Comparison of ENCODE assay signal across 28 mouse cellular contexts in the genomic region with DNA sequence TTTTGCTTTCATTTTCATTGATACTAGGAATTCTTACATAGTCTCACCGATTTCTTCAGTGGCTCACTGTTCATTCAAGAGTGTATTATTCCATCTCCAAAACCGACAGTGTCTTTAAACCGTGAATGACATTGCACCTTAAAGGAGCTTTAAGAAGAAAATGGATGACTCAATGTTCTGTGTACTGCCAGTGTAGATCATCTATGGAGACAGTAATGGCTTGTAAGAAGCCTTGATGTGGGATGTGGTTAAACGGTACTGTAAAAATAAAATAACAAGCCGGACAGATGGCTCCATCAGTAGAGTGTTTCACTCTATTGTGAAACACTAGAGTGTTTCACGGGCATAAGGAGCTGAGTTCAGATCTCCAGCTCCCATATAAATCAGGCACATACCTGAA. TPM values are rescaled to one million over a fixed set of nuclear protein-coding genes. Genes with fewer than 3 reads are reported as not detected.
A peak's percentile ranks its signal among the peaks of the same experiment; 100 is the strongest.
DNase-seq lines count a peak whose midpoint lies in the region; ATAC-seq and TF ChIP-seq lines count a peak whose summit lies in the region.
"Had no signal": no experiment of that assay in that cellular context is flagged by ENCODE, and none has a peak within 500 bp of the region (broad histone marks: within the 10 kb centered on the region; RNA-seq: fewer than 3 reads in every experiment).

No protein-coding gene starts in this region.

- no peak overlapping the region for H3K4me3 ChIP-seq in myocyte
- no peak overlapping the region for H3K4me3 ChIP-seq in kidney, adult 2 months (ENCODE audit: insufficient read depth, low read depth, low read length)
- H3K4me3 ChIP-seq: embryonic facial prominence, embryonic 12.5 days; embryonic facial prominence, embryonic 15.5 days; gastrocnemius, adult 2 months; heart, adult 2 months; heart, embryonic 10.5 days; heart, embryonic 13.5 days; intestine, embryonic 15.5 days had no signal

- H3K36me3 ChIP-seq in myocyte (ENCODE audit: control insufficient read depth, insufficient read depth), result no peaks in the 10 kb centered on the region
- H3K36me3 ChIP-seq in kidney, adult 2 months (ENCODE audit: control insufficient read depth, insufficient read depth, low read length), result no peaks in the 10 kb centered on the region
- H3K36me3 ChIP-seq: embryonic facial prominence, embryonic 12.5 days; embryonic facial prominence, embryonic 15.5 days; heart, embryonic 10.5 days; heart, embryonic 13.5 days; intestine, embryonic 15.5 days had no signal

- no peaks in the 10 kb centered on the region for H3K27me3 ChIP-seq in myocyte (ENCODE audit: control insufficient read depth, insufficient read depth, insufficient read length)
- no peaks in the 10 kb centered on the region for H3K27me3 ChIP-seq in kidney, adult 2 months (replicated peaks; ENCODE audit: control insufficient read depth, insufficient read depth, low read length)
- H3K27me3 ChIP-seq: embryonic facial prominence, embryonic 12.5 days; embryonic facial prominence, embryonic 15.5 days; intestine, embryonic 15.5 days had no signal

- peak; percentile 21 for DNase-seq in 416B (ENCODE audit: low read depth)
- DNase-seq in induced T-regulatory cell, adult 2 months (ENCODE audit: low read depth), result peak; percentile 29
- no peak for DNase-seq in layer of hippocampus, adult 18-20 months (ENCODE audit: low spot score in 2 of 2)
- no peak for DNase-seq in kidney, adult 2 months
- DNase-seq in yolk sac, embryonic 10.5 days (ENCODE audit: low spot score), result no peak
- DNase-seq: adrenal gland, postnatal 10 days; adrenal gland, postnatal 36 days; B cell, adult 2 months; cerebellum, adult 11 months; cerebellum, adult 2 months; cerebellum, adult 9-11 months; cerebellum, postnatal 25 days; forebrain, postnatal 0 days; gastrocnemius, adult 2 months; gastrocnemius, postnatal 14 days; heart, adult 2 months; kidney, adult 11 months had no signal

- no peak overlapping the region for H3K27ac ChIP-seq in kidney, adult 2 months (ENCODE audit: insufficient read depth, low read depth, low read length)
- H3K27ac ChIP-seq: embryonic facial prominence, embryonic 12.5 days; embryonic facial prominence, embryonic 15.5 days; gastrocnemius, adult 2 months; heart, adult 2 months; heart, embryonic 10.5 days; heart, embryonic 13.5 days; hindbrain, embryonic 14.5 days; hindbrain, postnatal 0 days; intestine, embryonic 15.5 days had no signal

- no peak overlapping the region for H3K4me2 ChIP-seq in myocyte (ENCODE audit: low read depth)
- H3K4me2 ChIP-seq: embryonic facial prominence, embryonic 12.5 days; embryonic facial prominence, embryonic 15.5 days; heart, embryonic 13.5 days; hindbrain, embryonic 14.5 days; intestine, embryonic 15.5 days had no signal

- H3ac ChIP-seq in myocyte (ENCODE audit: control insufficient read depth, insufficient read length), result no peak overlapping the region

- H3K79me2 ChIP-seq in myocyte (ENCODE audit: control insufficient read depth, insufficient read depth), result no peaks in the 10 kb centered on the region

- no peak for TF ChIP-seq POLR2A in myocyte (IDR thresholded peaks at IDR 0.05; ENCODE audit: insufficient read length, low read depth)
- TF ChIP-seq POLR2A in kidney, adult 2 months (IDR thresholded peaks at IDR 0.05; ENCODE audit: low read depth, low read length), result no peak

- no peak for TF ChIP-seq CTCF in kidney, adult 2 months (conservative IDR thresholded peaks at IDR 0.05; ENCODE audit: insufficient read depth, insufficient read length, low read depth, low read length)

- no peaks in the 10 kb centered on the region for H3K4me1 ChIP-seq in kidney, adult 2 months (ENCODE audit: control insufficient read depth, insufficient read depth, low read length)
- H3K4me1 ChIP-seq: embryonic facial prominence, embryonic 12.5 days; embryonic facial prominence, embryonic 15.5 days; heart, embryonic 10.5 days; intestine, embryonic 15.5 days had no signal

- WGBS in kidney, adult 2 months, result 75% methylated on average over 6 of the region's 6 CpGs

- peak; percentile 58 for ATAC-seq in CD4-positive, CD25-positive, alpha-beta regulatory T cell, adult 4 months
- ATAC-seq: forebrain, embryonic 14.5 days; forebrain, postnatal 0 days; hindbrain, postnatal 0 days; intestine, embryonic 15.5 days had no signal

TF ChIP-seq in myocyte, 11 proteins besides CTCF, POLR2A, EP300 and RAD21:
- TF ChIP-seq REST (IDR thresholded peaks at IDR 0.05; ENCODE audit: insufficient read depth, insufficient read length) (no peak), CEBPB (IDR thresholded peaks at IDR 0.05; ENCODE audit: insufficient read depth, poor library complexity, severe bottlenecking) (peak; percentile 64)

RNA-seq across cellular contexts. Expression of gene Rhoj, which starts 15.2 kb away (rescaled TPM):
- polyA plus RNA-seq in CD4-positive, CD25-positive, alpha-beta regulatory T cell, adult 4 months (2017; shearing (Covaris generic)), result under 1 TPM in 1 of 2 experiments, not detected in 1; 0.17 TPM
- 14.1 TPM for polyA plus RNA-seq in myocyte (2012; fragmentation: generic; extraction: Trizol)
- total RNA-seq in layer of hippocampus, adult 18-20 months (2021), result 1 to 10 TPM; 4.0 to 4.3 TPM
- polyA plus RNA-seq in kidney, adult 2 months (2012; rRNA removed), result 19.5 and 21.7 TPM in 2 replicates
- total RNA-seq: common myeloid progenitor, adult 5-6 weeks had no signal

Comparison
In these comparisons a context has a peak if more than half of its experiments do, and no peak if none do; other contexts are left out.
1. DNase-seq: peak in 416B (single experiment) and induced T-regulatory cell, adult 2 months (single experiment); none in layer of hippocampus, adult 18-20 months (0 of 2), kidney, adult 2 months (single experiment) and yolk sac, embryonic 10.5 days (single experiment).
2. RNA of gene Rhoj, which starts 15.2 kb away (polyA plus RNA-seq): 19.5 to 21.7 TPM in kidney, adult 2 months and 14.1 TPM in myocyte (single experiment); 0.17 TPM in CD4-positive, CD25-positive, alpha-beta regulatory T cell, adult 4 months; every median in the first group is over 10 times any median in the second.